8 mouse cellular contexts compared by ENCODE assay signal in the genomic region with DNA sequence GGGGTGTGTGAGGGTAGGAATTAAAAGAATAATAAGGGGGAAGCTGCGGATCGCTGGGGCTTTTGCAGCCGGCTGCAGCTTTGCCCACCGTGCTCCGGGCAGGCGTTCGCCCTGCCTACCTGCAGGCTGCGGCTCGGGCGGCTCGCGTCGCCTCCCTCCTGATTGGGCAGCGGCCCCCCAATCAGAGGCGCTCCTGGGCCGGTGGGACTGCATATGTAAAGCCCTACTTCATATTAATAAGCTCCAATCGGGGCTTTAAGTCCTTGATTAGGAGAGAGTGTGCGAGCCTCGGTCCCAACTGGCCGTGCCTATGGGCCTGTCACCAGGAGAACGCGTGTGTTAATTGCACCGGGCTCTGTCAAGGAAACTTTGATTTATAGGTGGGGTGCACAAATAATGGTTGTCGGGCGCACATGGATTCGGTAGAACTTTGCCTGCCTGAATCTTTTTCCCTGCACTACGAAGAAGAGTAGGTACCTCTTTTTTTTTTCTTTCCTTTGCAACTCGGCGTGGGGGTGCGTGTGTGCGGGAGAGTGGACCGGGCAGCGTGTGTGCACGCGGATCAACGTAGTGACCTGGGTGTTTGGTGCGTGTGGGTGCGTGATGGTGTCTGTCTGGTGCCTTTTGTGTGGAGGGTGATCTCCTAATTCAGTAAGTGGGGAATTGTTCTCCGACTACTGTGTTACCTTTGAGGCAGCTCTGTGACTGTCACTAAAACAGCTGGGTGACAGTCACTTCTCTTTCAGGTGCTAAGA.
DNase-seq lines count a peak whose midpoint lies in the region.

No protein-coding gene starts in this region.

- intact Hi-C loops in left cerebral cortex, postnatal 10 days (cut with DNase I) = no loop called here

- peak; percentile 74 for DNase-seq in adrenal gland, adult 8-10 months
- peak; percentile 91 for DNase-seq in embryo, embryonic 11 days
- peak; percentile 59 for DNase-seq in gastrocnemius, postnatal 25 days
- DNase-seq in hindlimb bud, embryonic 11.5 days (ENCODE audit: extremely low spot score, low read depth, low spot score) = peak; percentile 26
- peak; percentile 6 to 62 for DNase-seq in left cerebral cortex, postnatal 10 days (ENCODE audit: extremely low spot score in 1 of 2, low spot score in 2 of 2)
- DNase-seq in lung, postnatal 4 days = peak; percentile 45 to 75
- DNase-seq in right cerebral cortex, adult 18-20 months = peak; percentile 69
- DNase-seq in T-cell, adult 2 months (ENCODE audit: low spot score) = no peak
